Mouse (Mus musculus): ENCODE measurements at regions not wholly inside any gene's neighbourhood (a gene's known extent, or its start where the extent isn't known, plus 50 kb on each side); places are given as distances from the start of the nearest gene placed in this dataset.

DNA sequence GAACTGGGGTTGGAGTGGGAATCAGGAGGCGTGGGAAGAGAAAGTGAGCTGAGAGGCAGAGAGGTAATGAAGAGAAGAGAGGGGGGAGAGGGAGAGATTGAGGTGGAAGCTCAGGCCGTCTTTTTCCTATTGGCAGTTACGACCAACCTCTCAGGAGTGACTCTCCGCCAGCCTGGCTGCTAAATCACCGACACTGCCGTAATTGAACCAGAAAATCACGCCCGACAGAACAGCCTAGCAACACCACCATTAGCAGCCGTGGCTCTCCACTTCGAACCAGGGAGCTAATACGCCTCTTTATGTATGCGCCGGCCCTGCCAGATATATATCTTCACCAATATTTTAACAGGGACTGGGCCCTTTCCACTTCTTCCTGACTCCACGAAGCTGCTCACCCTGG lies 173.5 kb upstream of the Prok2 start:
- no peak for DNase-seq (ENCODE audit: low spot score)

DNA sequence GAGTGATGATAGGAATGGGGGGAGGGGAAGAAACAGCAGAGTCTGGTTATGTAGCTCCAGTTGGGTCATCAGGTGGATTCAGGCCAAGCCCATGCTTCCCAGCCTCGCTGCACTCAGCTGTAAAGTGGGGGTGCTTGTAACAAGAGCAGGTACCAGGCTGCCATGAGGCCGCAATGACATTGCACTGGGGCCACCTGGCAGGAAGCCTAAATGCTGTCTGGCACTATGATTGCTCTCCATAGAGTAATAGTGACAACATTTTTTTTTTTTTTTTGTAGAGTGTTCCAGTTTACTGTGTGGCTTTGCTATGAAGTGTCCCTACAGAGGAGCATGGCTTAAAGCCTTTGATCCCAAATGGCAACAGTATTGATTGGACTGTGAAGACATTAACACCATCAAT lies 171.9 kb upstream of the Prok2 start:
- DNase-seq (ENCODE audit: low spot score) = no peak

- DNase-seq (ENCODE audit: low spot score) = no peak
These were observed 169.4 kb upstream of the Prok2 start for GRCm38 (mm10) chr6:99895558-99895957.

DNA sequence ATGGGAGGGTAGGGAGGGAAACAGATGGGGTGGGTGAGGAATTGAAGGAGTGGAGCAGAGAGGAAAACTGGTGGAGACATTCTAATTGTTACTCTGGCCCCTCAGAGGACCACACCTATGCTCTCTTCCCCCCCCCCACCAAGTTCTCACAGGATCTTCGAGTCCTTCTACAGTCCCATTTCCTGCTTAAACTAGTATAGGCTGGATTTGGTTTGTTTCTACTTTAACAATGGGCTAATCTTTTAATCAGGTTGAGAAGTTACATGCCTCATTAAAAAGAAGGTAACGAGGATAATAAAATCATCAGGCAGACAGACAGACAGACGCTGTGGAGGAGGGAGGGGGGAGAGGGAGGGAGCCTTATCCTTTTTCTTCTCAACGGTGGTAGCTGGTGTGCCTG lies 167.7 kb upstream of the Prok2 start:
- DNase-seq (ENCODE audit: low spot score) = no peak

DNA sequence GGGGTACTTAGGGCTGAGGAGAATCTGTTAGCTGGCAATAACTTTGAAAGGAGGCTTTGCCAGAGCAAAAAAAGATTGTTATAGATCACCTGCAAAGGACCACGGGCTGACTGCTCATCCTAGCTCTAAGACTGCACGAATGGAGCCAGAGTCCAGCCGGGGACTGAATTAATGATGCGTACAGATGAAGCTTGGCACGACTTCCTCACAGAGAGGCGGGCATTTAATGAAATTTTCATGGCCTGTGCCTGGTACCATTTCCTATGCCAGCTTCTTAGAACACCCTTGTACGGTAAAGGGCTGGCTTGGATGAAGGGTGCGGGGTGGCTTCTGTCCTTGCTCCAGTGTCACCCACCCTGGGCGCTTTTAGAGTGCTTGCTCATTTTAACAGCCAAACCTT lies 166.0 kb upstream of the Prok2 start:
- DNase-seq (ENCODE audit: low spot score) = no peak

DNA sequence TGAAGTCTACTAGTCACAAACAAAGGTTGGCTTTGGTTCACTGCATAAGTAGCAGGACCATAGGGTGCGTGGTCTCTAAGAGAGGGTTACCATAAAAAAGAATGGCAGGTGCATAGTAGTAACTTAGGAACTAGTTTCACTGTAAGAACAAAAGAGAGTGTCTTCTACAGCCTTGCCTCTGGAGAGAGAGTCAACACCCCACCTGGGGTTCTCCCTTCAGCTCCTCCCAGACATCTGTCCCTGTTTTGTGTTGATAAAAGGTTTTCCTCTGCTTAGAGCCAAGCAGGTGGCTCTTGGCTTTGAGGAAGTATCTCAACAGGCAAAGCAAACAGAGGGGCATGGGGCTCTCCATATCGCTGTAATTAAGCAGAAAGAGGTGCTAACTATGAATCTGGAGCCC lies 165.6 kb upstream of the Prok2 start:
- DNase-seq (ENCODE audit: low spot score) = no peak

GRCm38 (mm10) chr6:99890805-99891204 lies 164.6 kb upstream of the Prok2 start:
- DNase-seq (ENCODE audit: low spot score) = no peak

GRCm38 (mm10) chr6:99889055-99889454 lies 162.9 kb upstream of the Prok2 start:
- DNase-seq (ENCODE audit: low spot score) = no peak

GRCm38 (mm10) chr6:99887904-99888303 lies 161.7 kb upstream of the Prok2 start:
- DNase-seq (ENCODE audit: low spot score) = no peak

DNA sequence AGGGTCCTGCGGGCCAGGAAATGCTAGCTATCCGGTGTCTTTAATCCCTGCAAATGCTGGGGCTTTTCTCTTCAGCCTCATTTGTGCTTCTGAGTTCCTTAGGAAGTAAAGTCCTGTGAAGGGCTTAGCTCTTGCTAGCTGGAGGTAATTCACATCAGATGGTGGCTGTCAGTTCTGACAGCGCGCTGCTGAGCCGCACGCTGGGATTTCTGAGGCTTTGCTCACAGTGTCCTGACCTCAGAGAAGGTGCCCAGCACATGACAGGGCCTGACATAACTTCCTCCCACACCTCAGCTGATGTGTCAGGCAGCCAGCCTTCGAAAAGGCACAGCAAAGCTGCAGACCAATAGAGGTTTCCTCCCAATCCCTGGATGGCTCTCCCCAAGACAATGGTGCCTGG lies 158.6 kb upstream of the Prok2 start:
- DNase-seq (ENCODE audit: low spot score) = no peak

GRCm38 (mm10) chr6:99884054-99884453 lies 157.9 kb upstream of the Prok2 start:
- peak; percentile 9 for DNase-seq (ENCODE audit: low spot score)

DNA sequence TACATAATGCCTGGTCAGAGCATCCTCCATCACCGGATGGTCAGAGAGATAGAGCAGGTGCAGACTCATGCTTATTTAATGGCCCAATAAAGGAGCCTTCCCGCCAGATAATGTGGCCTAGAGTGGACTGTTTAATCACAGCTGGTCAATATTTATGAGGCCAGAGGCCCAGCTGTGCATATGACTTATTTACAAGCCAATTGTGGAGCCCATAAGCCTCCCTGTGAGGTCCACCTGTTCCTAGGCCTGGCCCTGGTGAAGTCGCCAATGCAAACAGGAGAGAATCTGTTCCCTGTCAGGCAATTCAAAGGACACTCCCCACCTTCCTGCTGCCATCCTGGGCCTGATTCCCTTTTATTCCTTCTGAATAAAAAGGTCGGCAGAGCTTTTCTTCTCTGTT lies 155.4 kb upstream of the Prok2 start:
- DNase-seq (ENCODE audit: low spot score) = no peak

GRCm38 (mm10) chr6:99874852-99875251 lies 148.7 kb upstream of the Prok2 start:
- no peak for DNase-seq (ENCODE audit: low spot score)

DNA sequence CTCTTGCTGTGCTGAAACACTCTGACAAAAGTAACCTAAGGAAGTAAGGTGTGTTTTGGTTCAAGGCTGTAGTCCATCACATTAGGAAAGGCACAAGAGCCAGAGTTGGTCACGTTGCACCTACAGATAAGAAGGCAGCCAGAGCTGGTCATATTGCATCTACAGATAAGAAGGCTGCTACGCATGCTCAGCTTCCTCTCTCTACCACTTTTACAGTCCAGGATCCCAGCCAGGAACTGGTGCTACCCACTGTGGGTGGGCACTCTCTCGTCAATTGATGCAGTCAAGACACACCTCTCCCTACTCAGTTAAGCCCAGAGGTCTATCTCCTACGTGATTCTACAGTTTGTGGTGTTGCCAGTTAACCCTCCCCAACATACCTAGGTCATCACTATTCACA lies 147.8 kb upstream of the Prok2 start:
- DNase-seq (ENCODE audit: low spot score) = no peak

DNA sequence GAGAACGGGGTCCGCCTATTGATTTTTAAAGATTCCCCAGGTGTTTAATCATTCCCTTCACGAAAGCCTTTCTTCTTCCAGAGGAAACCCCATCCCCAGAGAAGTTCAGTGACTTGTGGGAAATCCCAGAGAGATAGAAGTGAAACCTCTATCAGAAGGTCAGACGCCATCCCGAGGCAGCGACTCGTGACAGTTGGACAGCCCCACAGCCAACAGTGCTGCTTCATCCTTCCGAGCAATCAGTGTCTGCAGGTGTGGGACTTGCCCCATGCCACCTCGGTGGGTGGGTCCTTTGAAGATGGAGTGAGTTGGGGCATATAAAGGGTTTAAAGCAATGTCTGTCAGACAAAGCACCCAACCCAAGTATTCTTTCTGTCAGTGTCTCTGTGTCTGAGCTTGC lies 139.9 kb upstream of the Prok2 start:
- DNase-seq (ENCODE audit: low spot score) = no peak

DNA sequence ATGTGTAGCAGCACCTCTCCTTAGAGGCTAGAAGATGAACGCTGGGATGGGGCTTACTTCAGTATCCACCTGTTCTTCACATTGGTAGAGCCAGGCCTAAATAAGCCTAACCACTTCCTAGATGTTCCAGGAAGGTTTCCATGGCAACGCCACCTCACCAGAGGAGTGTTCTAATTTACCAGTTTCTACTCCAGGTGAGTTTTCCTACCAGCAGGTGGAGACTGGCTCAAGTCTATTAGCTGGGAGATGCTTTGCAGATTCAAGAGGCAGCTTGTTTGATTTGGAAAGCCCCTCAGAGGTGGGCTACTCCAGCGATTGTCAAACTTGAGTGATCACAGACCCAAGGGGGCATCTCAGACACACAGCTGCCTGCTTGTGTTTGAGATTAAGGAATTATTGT lies 138.8 kb upstream of the Prok2 start:
- DNase-seq (ENCODE audit: low spot score) = no peak

- DNase-seq (ENCODE audit: low spot score) = no peak
These were observed 137.2 kb upstream of the Prok2 start for GRCm38 (mm10) chr6:99863418-99863817.

DNA sequence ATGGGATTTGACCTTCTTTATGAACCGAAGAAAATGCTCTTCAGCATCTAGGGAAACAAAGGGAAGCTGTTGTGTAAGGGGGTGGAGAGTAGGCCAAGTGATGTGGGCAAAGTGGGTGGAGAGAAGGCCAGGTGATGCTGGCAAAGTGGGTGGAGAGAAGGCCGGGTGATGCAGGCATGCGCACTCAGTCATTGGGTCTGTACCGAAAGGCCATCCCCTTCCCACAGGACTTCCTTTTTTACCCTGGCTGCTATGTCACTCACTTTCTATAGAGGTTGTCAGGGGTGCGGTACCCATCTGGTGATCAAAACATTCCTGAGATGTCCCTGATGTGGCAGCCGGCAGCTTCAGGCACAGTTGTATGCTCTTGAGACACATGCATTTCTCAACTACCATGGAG lies 131.2 kb upstream of the Prok2 start:
- no peak for DNase-seq (ENCODE audit: low spot score)

GRCm38 (mm10) chr6:99853716-99854115 lies 127.5 kb upstream of the Prok2 start:
- no peak for DNase-seq (ENCODE audit: low spot score)

GRCm38 (mm10) chr6:99850706-99851105 lies 124.5 kb upstream of the Prok2 start:
- no peak for DNase-seq (ENCODE audit: low spot score)

- DNase-seq (ENCODE audit: low spot score) = no peak
These were observed 119.3 kb upstream of the Prok2 start for GRCm38 (mm10) chr6:99845508-99845846.

DNA sequence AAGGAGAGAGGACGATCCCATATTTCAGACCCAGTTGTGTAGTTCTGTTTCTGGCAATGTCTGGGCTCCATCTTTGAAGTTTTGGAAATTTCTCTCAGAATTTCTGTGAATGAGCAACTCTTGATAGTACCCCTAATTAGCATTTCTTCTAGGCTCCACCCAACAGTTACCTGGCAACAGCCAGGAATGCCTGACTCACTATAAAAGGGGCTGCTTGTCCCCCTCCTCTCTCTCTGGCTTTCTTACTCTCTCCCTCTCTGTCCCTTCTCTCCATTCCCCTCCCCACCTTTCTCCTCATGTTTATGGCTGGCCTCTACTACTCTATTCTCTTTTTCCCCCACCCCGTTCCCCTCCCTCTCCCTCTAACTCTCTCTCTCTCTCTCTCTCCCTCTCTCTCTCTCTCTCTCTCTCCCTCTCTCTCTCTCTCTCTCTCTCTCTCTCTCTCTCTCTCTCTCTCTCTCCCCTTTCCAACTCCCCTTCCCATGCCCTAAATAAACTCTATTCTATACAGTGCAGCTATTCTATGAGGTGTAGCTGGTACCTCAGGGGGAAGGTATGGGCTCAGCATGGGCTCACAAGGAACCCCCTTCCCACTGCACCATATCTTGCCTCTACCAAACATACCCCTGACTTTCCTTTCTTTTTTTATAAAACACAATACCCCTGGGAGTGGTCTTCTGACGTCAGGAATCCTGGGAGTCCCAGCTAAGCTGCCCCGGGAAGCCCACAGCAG lies 118.7 kb upstream of the Prok2 start:
- no peak for DNase-seq (ENCODE audit: low spot score)

GRCm38 (mm10) chr6:99843507-99843906 lies 117.3 kb upstream of the Prok2 start:
- DNase-seq (ENCODE audit: low spot score) = no peak

DNA sequence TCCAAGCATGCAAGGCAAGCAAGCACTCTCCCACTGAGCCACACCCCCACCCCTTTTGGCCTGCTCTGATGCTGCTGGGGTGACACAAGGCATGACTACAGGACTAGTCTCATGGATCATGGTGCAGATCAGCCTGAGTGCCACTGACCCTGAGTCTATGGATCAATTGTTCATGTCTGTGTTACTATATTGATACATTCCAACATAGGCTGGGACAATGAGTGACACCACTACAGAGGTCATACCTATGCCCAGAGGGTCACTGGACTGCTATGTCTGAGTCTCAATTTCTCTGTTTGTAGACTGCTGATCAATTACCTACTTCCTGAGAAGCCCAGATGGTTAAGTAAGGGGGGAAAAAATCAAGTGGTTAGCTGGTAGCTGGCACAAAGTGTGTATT lies 116.5 kb upstream of the Prok2 start:
- no peak for DNase-seq (ENCODE audit: low spot score)

Measured in gastrocnemius, adult 18-20 months (tissue).